Mouse (Mus musculus) adrenal gland, postnatal 14 days (tissue): Measurements from ENCODE around the gene Grik5. TPM values are rescaled to one million over a fixed set of nuclear protein-coding genes. Genes with fewer than 3 reads are reported as not detected.

Experiments
- DNase-seq: peaks from one replicate; pipeline ENCODE4 v3.0.0; 2021; ENCODE audit warnings: mixed read lengths
- long read RNA-seq, 2 experiments: library from polyadenylated mRNA; stranded (forward); transcript quantifications; one replicate each; pipeline ENCODE4 v2.0.0; 2021
- total RNA-seq: library from RNA; stranded (reverse); gene quantifications from 2 replicates; pipeline ENCODE4 v1.2.3, GENCODE M21; 2021

Gene Grik5
- total RNA-seq: 18.6 and 21.3 TPM in 2 replicates
- long read RNA-seq, experiment 1, partial matches to known transcripts: 1 of 10 reads
- long read RNA-seq, experiment 1, other reads (novel, unspliced or antisense): 5 of 10 reads
- long read RNA-seq, experiment 2, partial matches to known transcripts: 4 of 8 reads
- long read RNA-seq, experiment 2, other reads (novel, unspliced or antisense): 4 of 8 reads

GRCm38 (mm10) chr7:25071979-25072715, at the start of gene Grik5, which contains the start of gene Zfp574:
Gene Grik5 (minus strand): TSS chr7:25072346.
Gene Zfp574 (plus strand): TSS chr7:25072567.
- peak; percentile 51 for DNase-seq

GRCm38 (mm10) chr7:25121240-25121786, 49.2 kb upstream of the Grik5 start:
- DNase-seq: no peak

GRCm38 (mm10) chr7:25120061-25120834, 48.1 kb upstream of the Grik5 start:
- DNase-seq: peak; percentile 58

- no peak for DNase-seq
Measured at GRCm38 (mm10) chr7:25112956-25113603, 40.9 kb upstream of the Grik5 start.

GRCm38 (mm10) chr7:25112178-25112955, 40.2 kb upstream of the Grik5 start:
- DNase-seq: no peak

- DNase-seq: no peak
Measured at GRCm38 (mm10) chr7:25110336-25110735, 38.2 kb upstream of the Grik5 start.

- DNase-seq: peak; percentile 37
Measured at GRCm38 (mm10) chr7:25109355-25109754, 37.2 kb upstream of the Grik5 start.

GRCm38 (mm10) chr7:25106790-25107502, 34.8 kb upstream of the Grik5 start:
- DNase-seq: no peak

- peak; percentile 90 for DNase-seq
Measured at GRCm38 (mm10) chr7:25105411-25106160, 33.4 kb upstream of the Grik5 start.

GRCm38 (mm10) chr7:25099581-25099980, 27.4 kb upstream of the Grik5 start:
- no peak for DNase-seq

GRCm38 (mm10) chr7:25098169-25098568, 26.0 kb upstream of the Grik5 start:
- DNase-seq: no peak

GRCm38 (mm10) chr7:25089875-25090274, 17.7 kb upstream of the Grik5 start:
- no peak for DNase-seq

GRCm38 (mm10) chr7:25088968-25089367, 16.8 kb upstream of the Grik5 start:
- DNase-seq: peak; percentile 12

GRCm38 (mm10) chr7:25088531-25088930, 16.4 kb upstream of the Grik5 start:
- DNase-seq: peak; percentile 25

GRCm38 (mm10) chr7:25087972-25088371, 15.8 kb upstream of the Grik5 start:
- DNase-seq: no peak

- DNase-seq: peak; percentile 52
Measured at GRCm38 (mm10) chr7:25087256-25087912, 15.2 kb upstream of the Grik5 start.

GRCm38 (mm10) chr7:25086656-25087055, 14.5 kb upstream of the Grik5 start:
- DNase-seq: peak; percentile 17

GRCm38 (mm10) chr7:25084621-25085020, 12.5 kb upstream of the Grik5 start:
- DNase-seq: peak; percentile 54

GRCm38 (mm10) chr7:25082510-25082909, 10.4 kb upstream of the Grik5 start:
- DNase-seq: peak; percentile 71
